Mouse (Mus musculus) T-helper 17 cell (primary cell): ENCODE results near the gene Olfr921.

Experiments used
- in situ Hi-C, 2 experiments: fragments of 300-600 bp; cut with MboI, MseI; formaldehyde crosslinking; loops; 1 replicate in 1 of 2; 2 replicates in 1 of 2; pipeline ENCODE4 v1.15.1; 2025; ENCODE audit warnings: high pct_unique_total_duplicates in 2 of 2

The Olfr921 gene

GRCm38 (mm10) chr9:38772768-38773167, at the start of gene Olfr921:
Gene Olfr921 (plus strand): TSS chr9:38773068.
- in situ Hi-C loops = no loop called here

- in situ Hi-C loops = no loop called here
Measured at GRCm38 (mm10) chr9:38724044-38724443, 48.8 kb upstream of the Olfr921 start.

- in situ Hi-C loops = no loop called here
Measured at GRCm38 (mm10) chr9:38728218-38728617, 44.6 kb upstream of the Olfr921 start.

GRCm38 (mm10) chr9:38741408-38741807, 31.5 kb upstream of the Olfr921 start:
- in situ Hi-C loops = no loop called here

- in situ Hi-C loops = no loop called here
Measured at GRCm38 (mm10) chr9:38744619-38745315, 28.1 kb upstream of the Olfr921 start.

GRCm38 (mm10) chr9:38751999-38752398, 20.9 kb upstream of the Olfr921 start, which contains the start of gene Olfr920:
Gene Olfr920 (plus strand): TSS chr9:38752299.
- in situ Hi-C loops = no loop called here

GRCm38 (mm10) chr9:38792689-38793088, 19.8 kb downstream of the Olfr921 start:
- in situ Hi-C loops = no loop called here

- in situ Hi-C loops = no loop called here
Measured at GRCm38 (mm10) chr9:38805696-38806095, 32.8 kb downstream of the Olfr921 start.

GRCm38 (mm10) chr9:38814314-38814713, 41.4 kb downstream of the Olfr921 start, which contains the start of gene Olfr922:
Gene Olfr922 (plus strand): TSS chr9:38814614.
- in situ Hi-C loops = loop anchor here in 1 of 2 experiments (5.0 kb wide), 1 partner anchor 48 kb away; no protein-coding TSS in a partner anchor

- in situ Hi-C loops = no loop called here
Measured at GRCm38 (mm10) chr9:38815458-38815986, 42.7 kb downstream of the Olfr921 start.

- in situ Hi-C loops = no loop called here
Measured at GRCm38 (mm10) chr9:38826245-38826644, 53.4 kb downstream of the Olfr921 start, which contains the start of gene Olfr923. Gene Olfr923 (plus strand): TSS chr9:38826545.
